16 mouse cellular contexts compared by ENCODE assay signal in genomic region chr11:101882500-101883290, GRCm38 (mm10). TPM values are rescaled to one million over a fixed set of nuclear protein-coding genes. Genes with fewer than 3 reads are reported as not detected.
DNase-seq lines count a peak whose midpoint lies in the region; ATAC-seq and TF ChIP-seq lines count a peak whose summit lies in the region.
"Had no signal": no experiment of that assay in that cellular context is flagged by ENCODE, and none has a peak within 500 bp of the region (broad histone marks: within the 10 kb centered on the region; RNA-seq: fewer than 3 reads in every experiment).

No protein-coding gene starts in this region.

- no peak for TF ChIP-seq EP300 in heart, adult 2 months (IDR thresholded peaks at IDR 0.05; ENCODE audit: insufficient read depth, low read depth, low read length)

- DNase-seq in heart, adult 2 months = no peak
- no peak for DNase-seq in heart, postnatal 4 days
- peak; percentile 56 for DNase-seq in midbrain, embryonic 11.5 days (ENCODE audit: low spot score, missing footprints)
- DNase-seq in midbrain, embryonic 10.5 days (ENCODE audit: low spot score) = no peak
- no peak for DNase-seq in thymus, postnatal 25 days
- DNase-seq: cerebellum, postnatal 36 days; forebrain, postnatal 0 days; liver, embryonic 13.5 days; right cerebral cortex, postnatal 14 days; thymus, postnatal 36 days had no signal

- no peaks in the 10 kb centered on the region for H3K79me2 ChIP-seq in heart, adult 2 months (replicated peaks; ENCODE audit: control insufficient read depth, insufficient read depth, low read length)

- H3K9me3 ChIP-seq in intestine, embryonic 15.5 days = no peaks in the 10 kb centered on the region
- H3K9me3 ChIP-seq in intestine, embryonic 16.5 days (ENCODE audit: control insufficient read depth, low read length) = no peaks in the 10 kb centered on the region
- no peaks in the 10 kb centered on the region for H3K9me3 ChIP-seq in midbrain, embryonic 11.5 days (ENCODE audit: control insufficient read depth, low read length)
- no peaks in the 10 kb centered on the region for H3K9me3 ChIP-seq in midbrain, embryonic 10.5 days (replicated peaks)
- H3K9me3 ChIP-seq: hindbrain, embryonic 10.5 days; liver, embryonic 13.5 days; midbrain, embryonic 13.5 days had no signal

- no peaks in the 10 kb centered on the region for H3K36me3 ChIP-seq in heart, adult 2 months (ENCODE audit: control insufficient read depth, insufficient read depth, low read length)
- H3K36me3 ChIP-seq in intestine, embryonic 15.5 days = no peaks in the 10 kb centered on the region
- no peaks in the 10 kb centered on the region for H3K36me3 ChIP-seq in intestine, embryonic 16.5 days (ENCODE audit: control insufficient read depth, insufficient read depth, low read length)
- H3K36me3 ChIP-seq in midbrain, embryonic 11.5 days (ENCODE audit: control insufficient read depth, insufficient read depth, low read length) = no peaks in the 10 kb centered on the region
- no peaks in the 10 kb centered on the region for H3K36me3 ChIP-seq in midbrain, embryonic 10.5 days
- H3K36me3 ChIP-seq: hindbrain, embryonic 10.5 days; liver, embryonic 13.5 days; midbrain, embryonic 13.5 days had no signal

- no peak overlapping the region for H3K4me2 ChIP-seq in intestine, embryonic 15.5 days (replicated peaks)
- H3K4me2 ChIP-seq in intestine, embryonic 16.5 days (ENCODE audit: low read depth, low read length) = no peak overlapping the region
- H3K4me2 ChIP-seq in midbrain, embryonic 11.5 days = no peak overlapping the region

- intact Hi-C loops in heart, adult 2 months (cut with DNase I) = loop anchor here (1.0 kb wide), 1 partner anchor 12 kb away; the partner anchor contains the start of gene Meox1

- no peak for ATAC-seq in intestine, embryonic 15.5 days
- ATAC-seq in intestine, embryonic 16.5 days = no peak
- no peak for ATAC-seq in midbrain, embryonic 11.5 days (ENCODE audit: low FRiP score)
- ATAC-seq: forebrain, postnatal 0 days had no signal

- H3K4me1 ChIP-seq in heart, adult 2 months (ENCODE audit: control insufficient read depth, insufficient read depth, low read length) = peaks cover 52% of the 10 kb centered on the region
- H3K4me1 ChIP-seq in intestine, embryonic 15.5 days (replicated peaks) = peaks cover 51% of the 10 kb centered on the region
- peaks cover 40% of the 10 kb centered on the region for H3K4me1 ChIP-seq in intestine, embryonic 16.5 days (ENCODE audit: control insufficient read depth, insufficient read depth, low read length)
- H3K4me1 ChIP-seq in midbrain, embryonic 11.5 days (ENCODE audit: control insufficient read depth, insufficient read depth, low read length) = peaks cover 18% of the 10 kb centered on the region
- H3K4me1 ChIP-seq in midbrain, embryonic 10.5 days = peaks cover 61% of the 10 kb centered on the region

- no peaks in the 10 kb centered on the region for H3K27me3 ChIP-seq in heart, adult 2 months (ENCODE audit: control insufficient read depth, insufficient read depth, low read length)
- H3K27me3 ChIP-seq in intestine, embryonic 15.5 days (replicated peaks) = peaks cover 29% of the 10 kb centered on the region
- peaks cover 14% of the 10 kb centered on the region for H3K27me3 ChIP-seq in intestine, embryonic 16.5 days (replicated peaks; ENCODE audit: control insufficient read depth, insufficient read depth, low read length)
- H3K27me3 ChIP-seq in midbrain, embryonic 11.5 days (ENCODE audit: control insufficient read depth, insufficient read depth, low read length) = no peaks in the 10 kb centered on the region
- H3K27me3 ChIP-seq in midbrain, embryonic 10.5 days (ENCODE audit: low read depth, poor library complexity, severe bottlenecking) = peaks cover 32% of the 10 kb centered on the region

- 58% methylated on average over 11 of the region's 11 CpGs for WGBS in heart, adult 2 months
- WGBS in intestine, embryonic 15.5 days = 72% methylated on average over 11 of the region's 11 CpGs
- WGBS in intestine, embryonic 16.5 days = 73% methylated on average over 11 of the region's 11 CpGs
- 78% methylated on average over 11 of the region's 11 CpGs for WGBS in midbrain, embryonic 11.5 days
- WGBS in midbrain, embryonic 10.5 days = 78% methylated on average over 11 of the region's 11 CpGs

- H3K9ac ChIP-seq in heart, adult 2 months (ENCODE audit: low read depth, low read length) = no peak overlapping the region
- H3K9ac ChIP-seq in intestine, embryonic 15.5 days = no peak overlapping the region
- no peak overlapping the region for H3K9ac ChIP-seq in intestine, embryonic 16.5 days (ENCODE audit: low read depth, low read length)
- H3K9ac ChIP-seq in midbrain, embryonic 11.5 days (ENCODE audit: low read length) = no peak overlapping the region
- H3K9ac ChIP-seq: forebrain, postnatal 0 days; liver, embryonic 13.5 days had no signal

- no peak for TF ChIP-seq POLR2A in heart, adult 2 months (IDR thresholded peaks at IDR 0.05; ENCODE audit: insufficient read depth, low read depth, low read length)

- H3K4me3 ChIP-seq in heart, adult 2 months = no peak overlapping the region
- H3K4me3 ChIP-seq in intestine, embryonic 15.5 days (replicated peaks) = no peak overlapping the region
- H3K4me3 ChIP-seq in intestine, embryonic 16.5 days (ENCODE audit: low read length) = no peak overlapping the region
- H3K4me3 ChIP-seq in midbrain, embryonic 11.5 days (ENCODE audit: low read depth, low read length) = no peak overlapping the region
- H3K4me3 ChIP-seq in midbrain, embryonic 10.5 days = no peak overlapping the region
- H3K4me3 ChIP-seq: liver, embryonic 13.5 days had no signal

- TF ChIP-seq CTCF in heart, adult 2 months (IDR thresholded peaks at IDR 0.05) = no peak

- peak overlapping the region; percentile 85 for H3K27ac ChIP-seq in heart, adult 2 months
- peak overlapping the region; percentile 5 for H3K27ac ChIP-seq in intestine, embryonic 15.5 days
- H3K27ac ChIP-seq in intestine, embryonic 16.5 days (ENCODE audit: low read length) = no peak overlapping the region
- H3K27ac ChIP-seq in midbrain, embryonic 11.5 days (ENCODE audit: low read depth, low read length) = no peak overlapping the region
- H3K27ac ChIP-seq in midbrain, embryonic 10.5 days (replicated peaks) = no peak overlapping the region
- H3K27ac ChIP-seq: left cerebral cortex, adult 2 months; liver, embryonic 13.5 days; macrophage; midbrain, embryonic 13.5 days had no signal

RNA-seq across cellular contexts. Expression of gene Meox1, which starts 11.5 kb away (rescaled TPM):
- 1 to 10 TPM; 5.6 to 7.3 TPM for total RNA-seq in heart, adult 2 months (2021)
- polyA plus RNA-seq in heart, adult 2 months (2012; rRNA removed) = 7.2 and 15.1 TPM in 2 replicates
- 10 to 100 TPM; 17.3 to 19.1 TPM for total RNA-seq in heart, postnatal 4 days (2021)
- polyA plus RNA-seq in intestine, embryonic 15.5 days (2015; fragmentation: Nextera tagmentation; extraction: Ambion mirVana) = 4.4 and 4.5 TPM in 2 replicates
- 5.0 and 5.1 TPM in 2 replicates for polyA plus RNA-seq in intestine, embryonic 16.5 days (2015; fragmentation: Nextera tagmentation; extraction: Ambion mirVana)
- 0.29 TPM in 1 of 2 replicates, not detected in the other for polyA plus RNA-seq in midbrain, embryonic 11.5 days (2014; fragmentation: Nextera tagmentation; extraction: Ambion mirVana)
- polyA plus RNA-seq in midbrain, embryonic 10.5 days (2016; fragmentation: Nextera tagmentation; extraction: Ambion mirVana) = 0.11 and 0.30 TPM in 2 replicates
- polyA plus RNA-seq: macrophage had no signal

Comparison
In these comparisons a context has a peak if more than half of its experiments do, and no peak if none do; other contexts are left out.
1. H3K27ac ChIP-seq: peak in heart, adult 2 months (single experiment) and intestine, embryonic 15.5 days (single experiment); none in intestine, embryonic 16.5 days (single experiment), midbrain, embryonic 11.5 days (single experiment) and midbrain, embryonic 10.5 days (single experiment).